Mouse (Mus musculus): Measurements from ENCODE around the gene Dync2li1. TPM values are rescaled to one million over a fixed set of nuclear protein-coding genes. Genes with fewer than 3 reads are reported as not detected.

Dync2li1 gene
- total and polyA plus RNA-seq, 3 experiments = 0.08 TPM; not detected in 2

- Histone ChIP-seq H3K9me3 (replicated peaks; ENCODE audit: insufficient read depth, low read length) (no peaks in the 10 kb centered on the region), H3K4me3 (ENCODE audit: control insufficient read depth in 1 of 2, insufficient read depth in 1 of 2, low read depth in 2 of 2, low read length in 2 of 2) (no peak overlapping the region), H3K27me3 (ENCODE audit: control insufficient read depth in 1 of 2, insufficient read depth in 2 of 2, low read length in 2 of 2) (no peaks in the 10 kb centered on the region; a peak in 3 of 4 replicates), H3K9ac (ENCODE audit: control insufficient read depth, low read depth, low read length, poor library complexity, severe bottlenecking) (no peak overlapping the region), H3K79me2 (ENCODE audit: control insufficient read depth, insufficient read depth, low read length, poor library complexity) (no peaks in the 10 kb centered on the region), H3K4me1 (ENCODE audit: control insufficient read depth in 1 of 2, insufficient read depth in 2 of 2, low read length in 2 of 2) (no peaks in the 10 kb centered on the region), H3K27ac (ENCODE audit: control insufficient read depth, low read depth, low read length) (no peak overlapping the region), H3K36me3 (ENCODE audit: control insufficient read depth in 1 of 2, insufficient read depth in 2 of 2, low read length in 2 of 2) (no peaks in the 10 kb centered on the region)
- no peak for DNase-seq (ENCODE audit: low read depth, low spot score)
- TF ChIP-seq ETS1 (IDR thresholded peaks at IDR 0.05; ENCODE audit: low read depth, low read length) (no peak), GATA1 (IDR thresholded peaks at IDR 0.05; ENCODE audit: low read depth, low read length) (no peak), CTCF (IDR thresholded peaks at IDR 0.05 in 2 of 3, conservative IDR thresholded peaks at IDR 0.05 in 1 of 3; ENCODE audit: control insufficient read depth in 1 of 3, insufficient read depth in 1 of 3, low read depth in 2 of 3, low read length in 3 of 3, poor library complexity in 1 of 3, severe bottlenecking in 1 of 3) (no peak), CHD2 (IDR thresholded peaks at IDR 0.05; ENCODE audit: low read length) (no peak)
Measured at GRCm38 (mm10) chr17:84603709-84604420, 22.4 kb upstream of the Dync2li1 start.

- Histone ChIP-seq H3K36me3 (ENCODE audit: control insufficient read depth in 1 of 2, insufficient read depth in 2 of 2, low read length in 2 of 2) (no peaks in the 10 kb centered on the region), H3K9ac (ENCODE audit: control insufficient read depth, low read depth, low read length, poor library complexity, severe bottlenecking) (no peak overlapping the region), H3K9me3 (replicated peaks; ENCODE audit: insufficient read depth, low read length) (no peaks in the 10 kb centered on the region), H3K4me1 (ENCODE audit: control insufficient read depth in 1 of 2, insufficient read depth in 2 of 2, low read length in 2 of 2) (no peaks in the 10 kb centered on the region), H3K4me3 (ENCODE audit: control insufficient read depth in 1 of 2, insufficient read depth in 1 of 2, low read depth in 2 of 2, low read length in 2 of 2) (no peak overlapping the region), H3K79me2 (ENCODE audit: control insufficient read depth, insufficient read depth, low read length, poor library complexity) (no peaks in the 10 kb centered on the region), H3K27ac (ENCODE audit: control insufficient read depth, low read depth, low read length) (no peak overlapping the region), H3K27me3 (ENCODE audit: control insufficient read depth in 1 of 2, insufficient read depth in 2 of 2, low read length in 2 of 2) (no peaks in the 10 kb centered on the region; a peak in 1 of 4 replicates)
- no peak for DNase-seq (ENCODE audit: low read depth, low spot score)
- TF ChIP-seq JUND (IDR thresholded peaks at IDR 0.05; ENCODE audit: low read depth, low read length) (no peak), TBP (IDR thresholded peaks at IDR 0.05; ENCODE audit: low read depth, low read length) (no peak)
Measured at GRCm38 (mm10) chr17:84606976-84607375, 19.3 kb upstream of the Dync2li1 start.

- H3K27ac ChIP-seq (ENCODE audit: control insufficient read depth, low read depth, low read length) = no peak overlapping the region
- no peaks in the 10 kb centered on the region for H3K79me2 ChIP-seq (ENCODE audit: control insufficient read depth, insufficient read depth, low read length, poor library complexity)
- DNase-seq (ENCODE audit: low read depth, low spot score) = no peak
- H3K9me3 ChIP-seq (replicated peaks; ENCODE audit: insufficient read depth, low read length) = no peaks in the 10 kb centered on the region
- no peaks in the 10 kb centered on the region for H3K36me3 ChIP-seq (ENCODE audit: control insufficient read depth in 1 of 2, insufficient read depth in 2 of 2, low read length in 2 of 2)
- no peak overlapping the region for H3K4me3 ChIP-seq (ENCODE audit: control insufficient read depth in 1 of 2, insufficient read depth in 1 of 2, low read depth in 2 of 2, low read length in 2 of 2)
- TF ChIP-seq ZMIZ1 (IDR thresholded peaks at IDR 0.05; ENCODE audit: low read depth, low read length) (no peak), SIN3A (IDR thresholded peaks at IDR 0.05; ENCODE audit: low read length) (no peak), NELFE (IDR thresholded peaks at IDR 0.05; ENCODE audit: low read depth, low read length) (no peak), BHLHE40 (IDR thresholded peaks at IDR 0.05; ENCODE audit: borderline replicate concordance, low read depth, low read length) (no peak), POLR2AphosphoS5 (IDR thresholded peaks at IDR 0.05; ENCODE audit: borderline replicate concordance, low read depth, low read length) (no peak), HCFC1 (IDR thresholded peaks at IDR 0.05; ENCODE audit: low read depth, low read length) (no peak), E2F4 (IDR thresholded peaks at IDR 0.05; ENCODE audit: borderline replicate concordance, low read depth, low read length) (no peak), JUND (IDR thresholded peaks at IDR 0.05; ENCODE audit: low read depth, low read length) (no peak), MAFK (IDR thresholded peaks at IDR 0.05; ENCODE audit: borderline replicate concordance, low read depth, low read length) (no peak), SMC3 (IDR thresholded peaks at IDR 0.05; ENCODE audit: low read depth, low read length) (no peak), NRF1 (IDR thresholded peaks at IDR 0.05; ENCODE audit: insufficient read depth, low read depth, low read length, poor library complexity, severe bottlenecking) (no peak), CTCF (IDR thresholded peaks at IDR 0.05 in 2 of 3, conservative IDR thresholded peaks at IDR 0.05 in 1 of 3; ENCODE audit: control insufficient read depth in 1 of 3, insufficient read depth in 1 of 3, low read depth in 2 of 3, low read length in 3 of 3, poor library complexity in 1 of 3, severe bottlenecking in 1 of 3) (no peak)
- no peak overlapping the region for H3K9ac ChIP-seq (ENCODE audit: control insufficient read depth, low read depth, low read length, poor library complexity, severe bottlenecking)
- no peaks in the 10 kb centered on the region; a peak in 1 of 4 replicates for H3K27me3 ChIP-seq (ENCODE audit: control insufficient read depth in 1 of 2, insufficient read depth in 2 of 2, low read length in 2 of 2)
- H3K4me1 ChIP-seq (ENCODE audit: control insufficient read depth in 1 of 2, insufficient read depth in 2 of 2, low read length in 2 of 2) = no peaks in the 10 kb centered on the region
Measured at GRCm38 (mm10) chr17:84607617-84608016, 18.7 kb upstream of the Dync2li1 start.

All from MEL (cell line).